Mouse (Mus musculus) forebrain, embryonic 11.5 days (tissue): ENCODE measurements around the gene Oaz1. TPM values are rescaled to one million over a fixed set of nuclear protein-coding genes. Genes with fewer than 3 reads are reported as not detected.

Source experiments
- ATAC-seq: fragments of 200-750 bp; cut with Nextera tagmentation; replicated peaks from 2 replicates; pipeline ENCODE4 v1.8.0; 2017; ENCODE audit warnings: moderate TSS enrichment; ENCODE audit not compliant: low FRiP score
- DNase-seq: peaks from one replicate; pipeline ENCODE4 v3.0.0-alpha.2; 2017; ENCODE audit warnings: low spot score
- H3K27ac ChIP-seq: fragments of 300-500 bp; sonication (generic); 2 replicates; pipeline ENCODE4 v1.5.1; 2014; ENCODE audit warnings: low read depth, low read length
- H3K27me3 ChIP-seq: fragments of 300-500 bp; sonication (generic); 2 replicates; pipeline ENCODE4 v1.6.1; 2014; ENCODE audit warnings: mild to moderate bottlenecking, low read length, mixed read lengths; ENCODE audit not compliant: control insufficient read depth, insufficient read depth
- H3K36me3 ChIP-seq: fragments of 300-500 bp; sonication (generic); 2 replicates; pipeline ENCODE4 v1.6.1; 2014; ENCODE audit warnings: mild to moderate bottlenecking, low read length, moderate library complexity, mixed read lengths; ENCODE audit not compliant: control insufficient read depth, insufficient read depth
- H3K4me1 ChIP-seq: fragments of 300-500 bp; sonication (generic); replicated peaks from 2 replicates; pipeline ENCODE4 v1.6.1; 2014; ENCODE audit warnings: low read length, mixed read lengths; ENCODE audit not compliant: control insufficient read depth, insufficient read depth
- H3K4me2 ChIP-seq: fragments of 300-500 bp; sonication (generic); 2 replicates; pipeline ENCODE4 v1.6.1; 2014; ENCODE audit warnings: low read depth, mild to moderate bottlenecking, low read length, moderate library complexity, mixed read lengths; ENCODE audit not compliant: severe bottlenecking
- H3K4me3 ChIP-seq: fragments of 300-500 bp; sonication (generic); 2 replicates; pipeline ENCODE4 v1.5.1; 2014; ENCODE audit warnings: low read depth, low read length
- H3K9ac ChIP-seq: fragments of 300-500 bp; sonication (generic); 2 replicates; pipeline ENCODE4 v1.6.1; 2014; ENCODE audit warnings: low read length
- H3K9me3 ChIP-seq: fragments of 300-500 bp; sonication (generic); 2 replicates; pipeline ENCODE4 v1.6.1; 2016; ENCODE audit warnings: low read length, mixed read lengths; ENCODE audit not compliant: control insufficient read depth
- WGBS: fragments of 180-500 bp; shearing (Covaris S2); extraction: QIAGEN DNeasy Blood & Tissue Kit; methylation state at CpG from one replicate; pipeline ENCODE4 v1.1.7; 2014; 5-methylcytosine and 5-hydroxymethylcytosine counted together
- polyA plus RNA-seq: library from polyadenylated mRNA; unstranded; fragments of >200 nt; fragmentation: Nextera tagmentation; extraction: Ambion mirVana; gene quantifications from 2 replicates; pipeline ENCODE4 v1.2.1, GENCODE M21; 2014

The Oaz1 gene
- polyA plus RNA-seq, 1 experiment from 2014 or later, result 1,775 TPM

GRCm38 (mm10) chr10:80835617-80836016, 9.2 kb downstream of the Oaz1 start:
- H3K4me3 ChIP-seq, result no peak overlapping the region
- no peak overlapping the region for H3K27ac ChIP-seq
- H3K27me3 ChIP-seq, result peaks cover 20% of the 10 kb centered on the region
- ATAC-seq (no peak), DNase-seq (no peak)
- no peaks in the 10 kb centered on the region for H3K36me3 ChIP-seq
- 61% methylated on average over 30 of the region's 30 CpGs for WGBS
- no peak overlapping the region for H3K9ac ChIP-seq
- no peaks in the 10 kb centered on the region; the same call in 1 of the 2 replicates for H3K9me3 ChIP-seq
- no peak overlapping the region for H3K4me2 ChIP-seq
- peaks cover 12% of the 10 kb centered on the region for H3K4me1 ChIP-seq

- no peaks in the 10 kb centered on the region for H3K36me3 ChIP-seq
- DNase-seq, result no peak
- H3K9me3 ChIP-seq, result no peaks in the 10 kb centered on the region; the same call in 1 of the 2 replicates
- no peak overlapping the region for H3K4me2 ChIP-seq
- ATAC-seq, result no peak
- H3K27me3 ChIP-seq, result peaks cover 20% of the 10 kb centered on the region
- H3K4me3 ChIP-seq, result no peak overlapping the region
- H3K27ac ChIP-seq, result no peak overlapping the region
- H3K4me1 ChIP-seq, result peaks cover 3% of the 10 kb centered on the region; the same call in 1 of the 2 replicates
- no peak overlapping the region for H3K9ac ChIP-seq
- WGBS, result 60% methylated on average over 7 of the region's 7 CpGs
These were observed 10.5 kb downstream of the Oaz1 start for GRCm38 (mm10) chr10:80836949-80837379.

- WGBS, result 17% methylated on average over 2 of the region's 2 CpGs
- Histone ChIP-seq H3K4me3 (no peak overlapping the region), H3K27ac (no peak overlapping the region)
These were observed 11.4 kb downstream of the Oaz1 start for GRCm38 (mm10) chr10:80837827-80838226.

GRCm38 (mm10) chr10:80838346-80838912, 12.0 kb downstream of the Oaz1 start:
- ATAC-seq, result no peak
- DNase-seq, result no peak
- H3K36me3 ChIP-seq, result no peaks in the 10 kb centered on the region
- WGBS, result 59% methylated on average over 2 of the region's 2 CpGs
- no peak overlapping the region for H3K4me2 ChIP-seq
- no peak overlapping the region for H3K27ac ChIP-seq
- H3K27me3 ChIP-seq, result peaks cover 30% of the 10 kb centered on the region
- no peak overlapping the region for H3K4me3 ChIP-seq
- peaks cover 6% of the 10 kb centered on the region for H3K4me1 ChIP-seq
- no peak overlapping the region for H3K9ac ChIP-seq
- no peaks in the 10 kb centered on the region; the same call in 1 of the 2 replicates for H3K9me3 ChIP-seq

More at GRCm38 (mm10) chr10:80837827-80838226, 11.4 kb downstream of the Oaz1 start:
- Histone ChIP-seq H3K27me3 (peaks cover 24% of the 10 kb centered on the region), H3K9me3 (no peaks in the 10 kb centered on the region; the same call in 1 of the 2 replicates), H3K36me3 (no peaks in the 10 kb centered on the region), H3K4me1 (peaks cover 3% of the 10 kb centered on the region; the same call in 1 of the 2 replicates), H3K9ac (no peak overlapping the region), H3K4me2 (no peak overlapping the region)
- DNase-seq (no peak), ATAC-seq (no peak)

- WGBS, result 64% methylated on average over 6 of the region's 6 CpGs
- H3K4me3 ChIP-seq, result no peak overlapping the region
- peaks cover 40% of the 10 kb centered on the region for H3K27me3 ChIP-seq
- no peak overlapping the region for H3K9ac ChIP-seq
- no peak overlapping the region for H3K4me2 ChIP-seq
- no peak for DNase-seq
- no peaks in the 10 kb centered on the region; the same call in 1 of the 2 replicates for H3K9me3 ChIP-seq
- H3K36me3 ChIP-seq, result no peaks in the 10 kb centered on the region
- ATAC-seq, result no peak
- H3K4me1 ChIP-seq, result peaks cover 14% of the 10 kb centered on the region
- H3K27ac ChIP-seq, result no peak overlapping the region
These were observed 13.4 kb downstream of the Oaz1 start for GRCm38 (mm10) chr10:80839848-80840247.

GRCm38 (mm10) chr10:80841685-80842084, 15.2 kb downstream of the Oaz1 start:
- H3K4me1 ChIP-seq, result peaks cover 14% of the 10 kb centered on the region

GRCm38 (mm10) chr10:80842334-80842733, 15.9 kb downstream of the Oaz1 start:
- H3K27me3 ChIP-seq, result peaks cover 29% of the 10 kb centered on the region
- no peak overlapping the region for H3K4me2 ChIP-seq
- H3K9ac ChIP-seq, result no peak overlapping the region
- no peak for ATAC-seq
- 82% methylated on average over 15 of the region's 15 CpGs for WGBS
- no peak overlapping the region for H3K27ac ChIP-seq
- H3K4me3 ChIP-seq, result no peak overlapping the region
- peaks cover 14% of the 10 kb centered on the region for H3K4me1 ChIP-seq
- no peak for DNase-seq
- H3K9me3 ChIP-seq, result no peaks in the 10 kb centered on the region
- H3K36me3 ChIP-seq, result no peaks in the 10 kb centered on the region

More at GRCm38 (mm10) chr10:80841685-80842084, 15.2 kb downstream of the Oaz1 start:
- DNase-seq (no peak), ATAC-seq (no peak)
- no peak overlapping the region for H3K27ac ChIP-seq
- H3K4me2 ChIP-seq, result no peak overlapping the region
- peaks cover 31% of the 10 kb centered on the region for H3K27me3 ChIP-seq
- no peak overlapping the region for H3K4me3 ChIP-seq
- H3K36me3 ChIP-seq, result no peaks in the 10 kb centered on the region
- 66% methylated on average over 2 of the region's 2 CpGs for WGBS
- no peak overlapping the region for H3K9ac ChIP-seq
- H3K9me3 ChIP-seq, result no peaks in the 10 kb centered on the region

- no peak overlapping the region for H3K27ac ChIP-seq
- peak overlapping the region; percentile 39 for H3K4me3 ChIP-seq
- DNase-seq (no peak), ATAC-seq (no peak; the same call in 1 of the 2 replicates)
- H3K9me3 ChIP-seq, result no peaks in the 10 kb centered on the region
- H3K4me1 ChIP-seq, result peaks cover 11% of the 10 kb centered on the region
- H3K9ac ChIP-seq, result peak overlapping the region; percentile 56
- peak overlapping the region; percentile 64 for H3K4me2 ChIP-seq
- 9% methylated on average over 32 of the region's 32 CpGs for WGBS
- H3K27me3 ChIP-seq, result peaks cover 29% of the 10 kb centered on the region
- no peaks in the 10 kb centered on the region for H3K36me3 ChIP-seq
These were observed 16.9 kb downstream of the Oaz1 start for GRCm38 (mm10) chr10:80843087-80843930.
